9 mouse cellular contexts compared by ENCODE assay signal in genomic region chr7:56042353-56042752, GRCm38 (mm10). TPM values are rescaled to one million over a fixed set of nuclear protein-coding genes. Genes with fewer than 3 reads are reported as not detected.
A peak's percentile ranks its signal among the peaks of the same experiment; 100 is the strongest.
DNase-seq lines count a peak whose midpoint lies in the region; ATAC-seq and TF ChIP-seq lines count a peak whose summit lies in the region.
"Had no signal": no experiment of that assay in that cellular context is flagged by ENCODE, and none has a peak within 500 bp of the region (broad histone marks: within the 10 kb centered on the region; RNA-seq: fewer than 3 reads in every experiment).

No protein-coding gene starts in this region.

- no peaks in the 10 kb centered on the region for H3K4me1 ChIP-seq in midbrain, embryonic 12.5 days
- H3K4me1 ChIP-seq in midbrain, embryonic 16.5 days (ENCODE audit: control insufficient read depth, insufficient read depth, low read length) = no peaks in the 10 kb centered on the region
- H3K4me1 ChIP-seq in limb, embryonic 14.5 days (ENCODE audit: control insufficient read depth, insufficient read depth, low read length) = no peaks in the 10 kb centered on the region
- no peaks in the 10 kb centered on the region for H3K4me1 ChIP-seq in neural tube, embryonic 14.5 days (ENCODE audit: control insufficient read depth, insufficient read depth, low read length)
- H3K4me1 ChIP-seq in thymus, adult 2 months (replicated peaks; ENCODE audit: control insufficient read depth, insufficient read depth, low read length) = no peaks in the 10 kb centered on the region

- TF ChIP-seq POLR2A in limb, embryonic 14.5 days (IDR thresholded peaks at IDR 0.05; ENCODE audit: borderline replicate concordance, extremely low read depth, insufficient read depth, insufficient read length) = no peak
- no peak for TF ChIP-seq POLR2A in thymus, adult 2 months (IDR thresholded peaks at IDR 0.05; ENCODE audit: control insufficient read depth, extremely low read depth, insufficient read depth, low read length, poor library complexity)

- TF ChIP-seq CTCF in thymus, adult 2 months (IDR thresholded peaks at IDR 0.05; ENCODE audit: borderline replicate concordance, control insufficient read depth, extremely low read depth, insufficient read depth, low read length, poor library complexity) = no peak

- no peaks in the 10 kb centered on the region for H3K27me3 ChIP-seq in midbrain, embryonic 12.5 days
- H3K27me3 ChIP-seq in midbrain, embryonic 16.5 days (ENCODE audit: control insufficient read depth, insufficient read depth, low read depth, low read length) = no peaks in the 10 kb centered on the region
- H3K27me3 ChIP-seq in limb, embryonic 14.5 days (ENCODE audit: control insufficient read depth, insufficient read depth, low read length) = no peaks in the 10 kb centered on the region
- H3K27me3 ChIP-seq in neural tube, embryonic 14.5 days (ENCODE audit: control insufficient read depth, insufficient read depth, low read length) = no peaks in the 10 kb centered on the region
- no peaks in the 10 kb centered on the region for H3K27me3 ChIP-seq in thymus, adult 2 months (ENCODE audit: control insufficient read depth, insufficient read depth, low read length)

- no peaks in the 10 kb centered on the region for H3K36me3 ChIP-seq in midbrain, embryonic 12.5 days
- no peaks in the 10 kb centered on the region for H3K36me3 ChIP-seq in midbrain, embryonic 16.5 days (ENCODE audit: control insufficient read depth, insufficient read depth, low read length)
- H3K36me3 ChIP-seq in limb, embryonic 14.5 days (ENCODE audit: control insufficient read depth, insufficient read depth, low read length) = no peaks in the 10 kb centered on the region
- no peaks in the 10 kb centered on the region for H3K36me3 ChIP-seq in neural tube, embryonic 14.5 days (ENCODE audit: control insufficient read depth, insufficient read depth, low read length)
- H3K36me3 ChIP-seq in thymus, adult 2 months (ENCODE audit: control insufficient read depth, insufficient read depth, low read length) = no peaks in the 10 kb centered on the region

- peak; percentile 63 for DNase-seq in cerebellum, adult 11-12 months
- peak; percentile 33 to 93 for DNase-seq in frontal cortex, adult 2 months (ENCODE audit: extremely low spot score in 1 of 2, low spot score in 1 of 2)
- DNase-seq in kidney, adult 8-10 months = peak; percentile 63 to 84
- peak; percentile 64 for DNase-seq in limb, embryonic 14.5 days (ENCODE audit: low spot score)
- peak; percentile 69 for DNase-seq in thymus, adult 2 months

- 18% methylated on average over 5 of the region's 5 CpGs for WGBS in midbrain, embryonic 12.5 days
- 17% methylated on average over 5 of the region's 5 CpGs for WGBS in midbrain, embryonic 16.5 days
- WGBS in limb, embryonic 14.5 days = 14% methylated on average over 5 of the region's 5 CpGs
- 12% methylated on average over 5 of the region's 5 CpGs for WGBS in neural tube, embryonic 14.5 days
- 23% methylated on average over 5 of the region's 5 CpGs for WGBS in thymus, adult 2 months

- H3K9ac ChIP-seq in midbrain, embryonic 12.5 days (replicated peaks) = no peak overlapping the region
- no peak overlapping the region for H3K9ac ChIP-seq in midbrain, embryonic 16.5 days (ENCODE audit: low read depth, low read length)
- no peak overlapping the region for H3K9ac ChIP-seq in limb, embryonic 14.5 days (ENCODE audit: low read depth, low read length, severe bottlenecking)
- no peak overlapping the region for H3K9ac ChIP-seq in neural tube, embryonic 14.5 days (replicated peaks; ENCODE audit: low read depth, low read length)

- 0 out of 2 replicates have a peak, but pooled peaks have one; percentile 6 for ATAC-seq in midbrain, embryonic 12.5 days (ENCODE audit: low FRiP score, low read depth)
- no peak; the same call in 1 of the 2 replicates for ATAC-seq in midbrain, embryonic 16.5 days
- ATAC-seq in limb, embryonic 14.5 days (ENCODE audit: low FRiP score, low read depth) = no peak
- peak; percentile 58; the same call in 1 of the 2 replicates for ATAC-seq in neural tube, embryonic 14.5 days (ENCODE audit: low read depth)

- H3K27ac ChIP-seq in midbrain, embryonic 12.5 days (replicated peaks) = no peak overlapping the region
- H3K27ac ChIP-seq in midbrain, embryonic 16.5 days (ENCODE audit: low read length) = no peak overlapping the region
- H3K27ac ChIP-seq in limb, embryonic 14.5 days (replicated peaks; ENCODE audit: low read depth, low read length) = no peak overlapping the region
- no peak overlapping the region for H3K27ac ChIP-seq in neural tube, embryonic 14.5 days (ENCODE audit: low read depth, low read length)
- H3K27ac ChIP-seq in thymus, adult 2 months (ENCODE audit: control insufficient read depth, insufficient read depth, low read length) = no peak overlapping the region

- H3K4me3 ChIP-seq in midbrain, embryonic 12.5 days = no peak overlapping the region
- no peak overlapping the region for H3K4me3 ChIP-seq in midbrain, embryonic 16.5 days (ENCODE audit: low read depth, low read length)
- no peak overlapping the region for H3K4me3 ChIP-seq in limb, embryonic 14.5 days (replicated peaks; ENCODE audit: low read length)
- no peak overlapping the region for H3K4me3 ChIP-seq in neural tube, embryonic 14.5 days (ENCODE audit: low read depth, low read length)
- H3K4me3 ChIP-seq in thymus, adult 2 months (ENCODE audit: control insufficient read depth, insufficient read depth, low read length) = no peak overlapping the region
- H3K4me3 ChIP-seq: erythroblast, embryonic 14.5 days had no signal

- H3K9me3 ChIP-seq in midbrain, embryonic 12.5 days = no peaks in the 10 kb centered on the region
- no peaks in the 10 kb centered on the region for H3K9me3 ChIP-seq in midbrain, embryonic 16.5 days (replicated peaks; ENCODE audit: control insufficient read depth, low read length, poor library complexity, severe bottlenecking)
- H3K9me3 ChIP-seq in limb, embryonic 14.5 days (ENCODE audit: control insufficient read depth, low read length) = no peaks in the 10 kb centered on the region
- H3K9me3 ChIP-seq in neural tube, embryonic 14.5 days (ENCODE audit: control insufficient read depth, low read length) = no peaks in the 10 kb centered on the region

- H3K4me2 ChIP-seq in midbrain, embryonic 12.5 days (replicated peaks) = no peak overlapping the region
- H3K4me2 ChIP-seq in midbrain, embryonic 16.5 days (ENCODE audit: low read length) = no peak overlapping the region
- H3K4me2 ChIP-seq in limb, embryonic 14.5 days (replicated peaks; ENCODE audit: low read depth, low read length, severe bottlenecking) = no peak overlapping the region
- H3K4me2 ChIP-seq in neural tube, embryonic 14.5 days (ENCODE audit: low read depth, low read length) = no peak overlapping the region

RNA-seq across cellular contexts. Expression of gene Herc2, which starts 7.6 kb away (rescaled TPM):
- 37.6 and 39.6 TPM in 2 replicates for polyA plus RNA-seq in midbrain, embryonic 12.5 days (2016; fragmentation: Nextera tagmentation; extraction: Ambion mirVana)
- polyA plus RNA-seq in midbrain, embryonic 16.5 days (2015; fragmentation: Nextera tagmentation; extraction: Ambion mirVana) = 51.5 and 53.1 TPM in 2 replicates
- 44.6 and 46.0 TPM in 2 replicates for polyA plus RNA-seq in frontal cortex, adult 2 months (2012; rRNA removed)
- polyA plus RNA-seq in limb, embryonic 14.5 days (2012; rRNA removed) = 15.9 and 24.5 TPM in 2 replicates
- polyA plus RNA-seq in limb, embryonic 14.5 days (2014; fragmentation: Nextera tagmentation; extraction: Ambion mirVana) = 28.3 and 30.6 TPM in 2 replicates
- 57.2 and 66.4 TPM in 2 replicates for polyA plus RNA-seq in neural tube, embryonic 14.5 days (2014; fragmentation: Nextera tagmentation; extraction: Ambion mirVana)
- polyA plus RNA-seq in thymus, adult 2 months (2012; rRNA removed) = 32.0 and 33.1 TPM in 2 replicates

RNA-seq across cellular contexts. Expression of gene Nipa1, which starts 22.6 kb away (rescaled TPM):
- polyA plus RNA-seq in midbrain, embryonic 12.5 days (2016; fragmentation: Nextera tagmentation; extraction: Ambion mirVana) = 15.2 TPM in 2 replicates
- polyA plus RNA-seq in midbrain, embryonic 16.5 days (2015; fragmentation: Nextera tagmentation; extraction: Ambion mirVana) = 32.0 and 33.2 TPM in 2 replicates
- polyA plus RNA-seq in frontal cortex, adult 2 months (2012; rRNA removed) = 23.8 and 31.2 TPM in 2 replicates
- polyA plus RNA-seq in limb, embryonic 14.5 days (2012; rRNA removed) = 7.1 and 8.4 TPM in 2 replicates
- polyA plus RNA-seq in limb, embryonic 14.5 days (2014; fragmentation: Nextera tagmentation; extraction: Ambion mirVana) = 7.3 and 8.4 TPM in 2 replicates
- polyA plus RNA-seq in neural tube, embryonic 14.5 days (2014; fragmentation: Nextera tagmentation; extraction: Ambion mirVana) = 23.6 and 23.9 TPM in 2 replicates
- 0.74 and 0.80 TPM in 2 replicates for polyA plus RNA-seq in thymus, adult 2 months (2012; rRNA removed)

Comparison
In these comparisons a context has a peak if more than half of its experiments do, and no peak if none do; other contexts are left out.
1. ATAC-seq: peak in midbrain, embryonic 12.5 days (single experiment) and neural tube, embryonic 14.5 days (single experiment); none in midbrain, embryonic 16.5 days (single experiment) and limb, embryonic 14.5 days (single experiment).
2. Peak in every context shown above with its lines, with median percentiles within 50 percentile points of each other: DNase-seq.